Mouse (Mus musculus) gonadal fat pad, adult 2 months (tissue): ENCODE results near the gene Card9. TPM values are rescaled to one million over a fixed set of nuclear protein-coding genes. Genes with fewer than 3 reads are reported as not detected.

Source experiments
- DNase-seq: peaks from one replicate; pipeline ENCODE4 v3.0.0-alpha.2; 2012; ENCODE audit warnings: low read depth
- polyA plus RNA-seq: library from polyadenylated mRNA; depleted of rRNA; stranded (reverse); fragments of >200 nt; gene quantifications from 2 replicates; pipeline ENCODE4 v1.2.3, GENCODE M21; 2012

Gene Card9
- polyA plus RNA-seq, 1 experiment, result 15.7 TPM

GRCm38 (mm10) chr2:26327852-26328251, 32.9 kb downstream of the Card9 start:
- no peak for DNase-seq

- no peak for DNase-seq
Observed at GRCm38 (mm10) chr2:26325386-26326181, 35.1 kb downstream of the Card9 start.

- no peak for DNase-seq
Observed at GRCm38 (mm10) chr2:26324917-26325316, 35.8 kb downstream of the Card9 start.

- no peak for DNase-seq
Observed at GRCm38 (mm10) chr2:26323589-26324325, 37.0 kb downstream of the Card9 start.

GRCm38 (mm10) chr2:26320245-26321185, 40.2 kb downstream of the Card9 start:
- no peak for DNase-seq

GRCm38 (mm10) chr2:26319519-26320244, 41.0 kb downstream of the Card9 start:
- DNase-seq, result no peak

GRCm38 (mm10) chr2:26319109-26319508, 41.6 kb downstream of the Card9 start:
- DNase-seq, result no peak

- no peak for DNase-seq
Observed at GRCm38 (mm10) chr2:26317991-26318672, 42.6 kb downstream of the Card9 start.

GRCm38 (mm10) chr2:26317371-26317770, 43.3 kb downstream of the Card9 start:
- DNase-seq, result no peak

GRCm38 (mm10) chr2:26316576-26317246, 44.0 kb downstream of the Card9 start:
- no peak for DNase-seq

GRCm38 (mm10) chr2:26315925-26316311, 44.8 kb downstream of the Card9 start:
- no peak for DNase-seq

GRCm38 (mm10) chr2:26315072-26315924, 45.4 kb downstream of the Card9 start, which contains the start of gene Gpsm1:
Gene Gpsm1 (plus strand): TSS chr2:26315515.
- DNase-seq, result no peak

GRCm38 (mm10) chr2:26314281-26315071, 46.2 kb downstream of the Card9 start:
- no peak for DNase-seq

GRCm38 (mm10) chr2:26313394-26313793, 47.3 kb downstream of the Card9 start:
- DNase-seq, result no peak

GRCm38 (mm10) chr2:26312812-26313211, 47.9 kb downstream of the Card9 start:
- DNase-seq, result no peak

- no peak for DNase-seq
Observed at GRCm38 (mm10) chr2:26311936-26312335, 48.8 kb downstream of the Card9 start.

- no peak for DNase-seq
Observed at GRCm38 (mm10) chr2:26309739-26310138, 51.0 kb downstream of the Card9 start.

GRCm38 (mm10) chr2:26306702-26307101, 54.0 kb downstream of the Card9 start:
- DNase-seq, result no peak
